Mouse (Mus musculus) hindbrain, embryonic 10.5 days (tissue): ENCODE measurements at regions not wholly inside any gene's neighbourhood (a gene's known extent, or its start where the extent isn't known, plus 50 kb on each side); places are given as distances from the start of the nearest gene placed in this dataset.

Experiments used
- DNase-seq: peaks from one replicate; pipeline ENCODE4 v3.0.0-alpha.2; 2017; ENCODE audit warnings: low spot score
- H3K27ac ChIP-seq: fragments of 300-500 bp; sonication (generic); 2 replicates; pipeline ENCODE4 v1.5.1; 2016; ENCODE audit warnings: mild to moderate bottlenecking, moderate library complexity
- H3K27me3 ChIP-seq: fragments of 300-500 bp; sonication (generic); 2 replicates; pipeline ENCODE4 v1.6.1; 2016; ENCODE audit warnings: mild to moderate bottlenecking; ENCODE audit not compliant: poor library complexity, insufficient read depth, severe bottlenecking
- H3K36me3 ChIP-seq: fragments of 300-500 bp; sonication (generic); 2 replicates; pipeline ENCODE4 v1.6.1; 2016; ENCODE audit warnings: mild to moderate bottlenecking, moderate library complexity
- H3K4me1 ChIP-seq: fragments of 300-500 bp; sonication (generic); replicated peaks from 2 replicates; pipeline ENCODE4 v1.6.1; 2016; ENCODE audit warnings: mild to moderate bottlenecking
- H3K4me3 ChIP-seq: fragments of 300-500 bp; sonication (generic); 2 replicates; pipeline ENCODE4 v1.5.1; 2016; ENCODE audit warnings: mild to moderate bottlenecking, moderate library complexity
- H3K9me3 ChIP-seq: fragments of 300-500 bp; sonication (generic); 2 replicates; pipeline ENCODE4 v1.6.1; 2016; ENCODE audit warnings: mild to moderate bottlenecking, moderate library complexity
- WGBS: fragments of 180-500 bp; shearing (Covaris S2); methylation state at CpG from one replicate; pipeline ENCODE4 v1.1.7; 2016; 5-methylcytosine and 5-hydroxymethylcytosine counted together

- DNase-seq: no peak
- no peaks in the 10 kb centered on the region for H3K36me3 ChIP-seq
These were observed 285.0 kb downstream of the Gm17521 start for GRCm38 (mm10) chrX:122744496-122744895.

GRCm38 (mm10) chrX:122719949-122720348, 309.5 kb downstream of the Gm17521 start:
- no peak overlapping the region for H3K27ac ChIP-seq
- no peaks in the 10 kb centered on the region for H3K4me1 ChIP-seq
- no peaks in the 10 kb centered on the region for H3K36me3 ChIP-seq
- no peaks in the 10 kb centered on the region for H3K27me3 ChIP-seq
- 28% methylated on average over 1 of the region's 1 CpGs for WGBS
- H3K4me3 ChIP-seq: no peak overlapping the region
- DNase-seq: peak; percentile 3
- H3K9me3 ChIP-seq: no peaks in the 10 kb centered on the region; the same call in 1 of the 2 replicates

More at GRCm38 (mm10) chrX:122744496-122744895, 285.0 kb downstream of the Gm17521 start:
- no peak overlapping the region for H3K27ac ChIP-seq
- H3K9me3 ChIP-seq: no peaks in the 10 kb centered on the region
- H3K4me3 ChIP-seq: no peak overlapping the region
- H3K27me3 ChIP-seq: no peaks in the 10 kb centered on the region
- H3K4me1 ChIP-seq: no peaks in the 10 kb centered on the region
